Mouse (Mus musculus): Measurements from ENCODE around the gene Tdgf1. TPM values are rescaled to one million over a fixed set of nuclear protein-coding genes. Genes with fewer than 3 reads are reported as not detected.

Tdgf1 gene
- 0.07 TPM in 1 of 2 replicates, not detected in the other for polyA plus RNA-seq (2015; fragmentation: Nextera tagmentation; extraction: Ambion mirVana)

DNA sequence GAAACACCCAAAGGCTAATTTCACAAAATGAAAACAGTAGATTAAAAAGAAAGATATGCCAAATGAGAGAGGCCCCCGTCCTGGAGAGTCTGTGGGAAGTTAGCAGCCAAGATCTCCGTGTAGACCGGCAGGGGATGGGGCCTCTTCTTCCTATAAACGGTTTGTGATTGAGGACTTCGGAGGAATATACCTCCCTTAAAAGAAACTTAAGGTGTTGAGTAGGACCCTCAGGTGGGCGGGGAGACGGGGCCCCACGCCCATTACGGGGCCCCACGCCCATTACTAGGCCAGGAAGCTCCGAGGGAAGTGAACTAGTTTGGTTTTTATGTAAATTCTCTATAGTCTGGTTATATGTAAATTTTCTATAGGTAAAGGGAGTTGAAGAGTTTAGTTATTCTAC lies at the start of gene Tdgf1:
Gene Tdgf1, minus strand, starts transcription at position 233 of the 400 bp plus-strand sequence.
- WGBS = 13% methylated on average over 11 of the region's 11 CpGs
- Histone ChIP-seq H3K9ac (ENCODE audit: low read length) (no peak within 1 kb of the TSS), H3K4me3 (ENCODE audit: low read depth, low read length) (no peak within 1 kb of the TSS)

GRCm38 (mm10) chr9:110994716-110995172 lies 48.8 kb upstream of the Tdgf1 start:
- H3K9me3 ChIP-seq (ENCODE audit: control insufficient read depth, low read length) = no peaks in the 10 kb centered on the region
- DNase-seq (ENCODE audit: low spot score) (peak; percentile 91), ATAC-seq (ENCODE audit: low FRiP score, low TSS enrichment) (peak; percentile 86)
- no peaks in the 10 kb centered on the region for H3K4me1 ChIP-seq (replicated peaks; ENCODE audit: control insufficient read depth, insufficient read depth)
- H3K9ac ChIP-seq (ENCODE audit: low read length) = no peak overlapping the region
- H3K27me3 ChIP-seq (ENCODE audit: control insufficient read depth, insufficient read depth, low read length) = no peaks in the 10 kb centered on the region
- no peaks in the 10 kb centered on the region for H3K36me3 ChIP-seq (ENCODE audit: control insufficient read depth, insufficient read depth, low read length)
- peak overlapping the region; percentile 37 for H3K4me3 ChIP-seq (ENCODE audit: low read depth, low read length)
- WGBS = 3% methylated on average over 13 of the region's 13 CpGs
- peak overlapping the region; percentile 41; the same call in 1 of the 2 replicates for H3K27ac ChIP-seq (replicated peaks)
- peak; percentile 56 for TF ChIP-seq CTCF (IDR thresholded peaks at IDR 0.05; ENCODE audit: low read depth)
- TF ChIP-seq EP300 (optimal IDR thresholded peaks at IDR 0.05) = no peak
- peak overlapping the region; percentile 44 for H3K4me2 ChIP-seq (replicated peaks; ENCODE audit: low read depth)

More for the DNA sequence above, at the start of gene Tdgf1:
- DNase-seq (ENCODE audit: low spot score) (no peak), ATAC-seq (ENCODE audit: low FRiP score, low TSS enrichment) (no peak)
- H3K36me3 ChIP-seq (ENCODE audit: control insufficient read depth, insufficient read depth, low read length) = no peaks in the 10 kb centered on the region
- no peak within 1 kb of the TSS for H3K4me2 ChIP-seq (replicated peaks; ENCODE audit: low read depth)
- H3K4me1 ChIP-seq (replicated peaks; ENCODE audit: control insufficient read depth, insufficient read depth) = no peaks in the 10 kb centered on the region
- peaks cover 5% of the 10 kb centered on the region; the same call in 1 of the 2 replicates for H3K27me3 ChIP-seq (ENCODE audit: control insufficient read depth, insufficient read depth, low read length)
- TF ChIP-seq EP300 (optimal IDR thresholded peaks at IDR 0.05) = no peak
- TF ChIP-seq CTCF (IDR thresholded peaks at IDR 0.05; ENCODE audit: low read depth) = no peak
- H3K9me3 ChIP-seq (ENCODE audit: control insufficient read depth, low read length) = no peaks in the 10 kb centered on the region
- H3K27ac ChIP-seq (replicated peaks) = no peak within 1 kb of the TSS

DNA sequence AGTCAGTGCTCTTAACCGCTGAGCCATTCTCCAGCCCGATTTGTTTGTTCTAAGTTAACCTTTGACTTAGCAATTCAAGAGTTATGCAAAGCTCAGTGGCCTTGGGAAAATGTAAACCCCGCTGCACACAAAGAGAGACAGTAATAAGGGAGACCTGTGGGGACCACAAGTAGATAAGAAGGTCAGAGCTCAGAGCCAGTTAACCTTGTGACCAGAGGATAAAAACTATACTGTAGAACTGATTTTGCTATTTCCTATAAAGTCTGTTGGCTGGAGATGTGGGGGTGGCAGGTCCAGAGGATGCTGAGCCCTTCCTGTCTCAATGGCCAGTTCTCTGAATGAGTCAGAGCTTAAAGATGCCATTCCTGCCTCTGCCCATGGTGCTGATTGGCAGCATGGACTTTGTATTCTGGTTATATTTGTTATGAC lies 47.3 kb upstream of the Tdgf1 start:
- DNase-seq (ENCODE audit: low spot score) (no peak), ATAC-seq (ENCODE audit: low FRiP score, low TSS enrichment) (no peak)
- no peaks in the 10 kb centered on the region for H3K36me3 ChIP-seq (ENCODE audit: control insufficient read depth, insufficient read depth, low read length)
- no peaks in the 10 kb centered on the region for H3K27me3 ChIP-seq (ENCODE audit: control insufficient read depth, insufficient read depth, low read length)
- no peak for TF ChIP-seq EP300 (optimal IDR thresholded peaks at IDR 0.05)
- TF ChIP-seq CTCF (IDR thresholded peaks at IDR 0.05; ENCODE audit: low read depth) = no peak
- H3K9me3 ChIP-seq (ENCODE audit: control insufficient read depth, low read length) = no peaks in the 10 kb centered on the region
- 13% methylated on average over 3 of the region's 3 CpGs for WGBS
- no peak overlapping the region for H3K4me3 ChIP-seq (ENCODE audit: low read depth, low read length)
- H3K9ac ChIP-seq (ENCODE audit: low read length) = no peak overlapping the region
- no peak overlapping the region for H3K27ac ChIP-seq (replicated peaks)
- H3K4me1 ChIP-seq (replicated peaks; ENCODE audit: control insufficient read depth, insufficient read depth) = no peaks in the 10 kb centered on the region
- no peak overlapping the region for H3K4me2 ChIP-seq (replicated peaks; ENCODE audit: low read depth)

DNA sequence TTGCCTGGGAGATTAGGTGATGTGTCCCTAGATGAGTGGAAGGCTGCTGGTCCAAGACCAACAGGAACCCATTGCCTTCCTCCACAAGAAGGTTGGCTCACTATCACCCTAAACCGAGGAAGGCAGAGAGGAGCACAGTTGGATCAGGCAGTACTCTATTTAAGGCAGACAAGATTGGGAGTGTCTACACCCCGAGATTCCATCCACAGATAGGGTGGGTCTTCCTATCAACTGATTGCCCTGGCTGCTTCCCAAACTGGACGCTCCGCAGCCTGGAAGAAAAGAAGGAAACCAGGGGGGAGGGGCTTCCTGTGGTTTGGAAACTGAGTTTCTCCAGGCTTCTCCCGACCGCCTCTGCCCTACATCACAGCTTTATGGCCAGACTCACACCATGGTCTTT lies 44.2 kb upstream of the Tdgf1 start, which contains the start of gene Rtp3:
Gene Rtp3, minus strand, starts transcription at position 380 of the 400 bp plus-strand sequence.
- DNase-seq (ENCODE audit: low spot score) (no peak), ATAC-seq (ENCODE audit: low FRiP score, low TSS enrichment) (no peak)
- WGBS = 42% methylated on average over 6 of the region's 6 CpGs
- Histone ChIP-seq H3K27ac (replicated peaks) (no peak within 1 kb of the TSS), H3K4me2 (replicated peaks; ENCODE audit: low read depth) (no peak within 1 kb of the TSS), H3K4me1 (replicated peaks; ENCODE audit: control insufficient read depth, insufficient read depth) (no peaks in the 10 kb centered on the region), H3K36me3 (ENCODE audit: control insufficient read depth, insufficient read depth, low read length) (no peaks in the 10 kb centered on the region), H3K27me3 (ENCODE audit: control insufficient read depth, insufficient read depth, low read length) (no peaks in the 10 kb centered on the region), H3K4me3 (ENCODE audit: low read depth, low read length) (no peak within 1 kb of the TSS), H3K9me3 (ENCODE audit: control insufficient read depth, low read length) (no peaks in the 10 kb centered on the region), H3K9ac (ENCODE audit: low read length) (no peak within 1 kb of the TSS)
- TF ChIP-seq EP300 (optimal IDR thresholded peaks at IDR 0.05) (no peak), CTCF (IDR thresholded peaks at IDR 0.05; ENCODE audit: low read depth) (no peak)

DNA sequence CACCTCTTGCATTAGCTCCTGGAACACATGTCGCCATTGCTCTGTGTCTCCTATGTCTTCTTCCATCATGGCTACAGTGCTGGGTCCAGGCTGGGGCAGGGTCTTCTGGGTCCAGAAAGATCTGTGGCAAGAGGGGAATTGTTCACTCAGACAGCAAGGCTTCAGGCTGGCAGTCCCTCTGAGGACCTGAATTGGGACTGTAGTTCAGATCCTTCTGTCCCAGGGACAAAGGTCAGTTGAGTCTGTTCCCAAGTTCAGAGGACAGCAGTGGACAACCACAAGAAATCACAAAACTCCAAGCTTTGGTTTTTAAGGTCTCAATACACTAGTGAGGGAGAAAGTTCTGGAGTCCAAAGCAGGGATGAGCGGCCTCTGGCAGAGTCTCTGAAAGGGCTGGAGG lies 43.6 kb upstream of the Tdgf1 start:
- no peaks in the 10 kb centered on the region for H3K9me3 ChIP-seq (ENCODE audit: control insufficient read depth, low read length)
- no peaks in the 10 kb centered on the region for H3K36me3 ChIP-seq (ENCODE audit: control insufficient read depth, insufficient read depth, low read length)
- H3K4me1 ChIP-seq (replicated peaks; ENCODE audit: control insufficient read depth, insufficient read depth) = no peaks in the 10 kb centered on the region
- H3K27ac ChIP-seq (replicated peaks) = no peak overlapping the region
- H3K27me3 ChIP-seq (ENCODE audit: control insufficient read depth, insufficient read depth, low read length) = no peaks in the 10 kb centered on the region
- no peak overlapping the region for H3K9ac ChIP-seq (ENCODE audit: low read length)
- no peak for DNase-seq (ENCODE audit: low spot score)
- ATAC-seq (ENCODE audit: low FRiP score, low TSS enrichment) = no peak
- WGBS = 93% methylated on average over 2 of the region's 2 CpGs
- H3K4me2 ChIP-seq (replicated peaks; ENCODE audit: low read depth) = no peak overlapping the region
- H3K4me3 ChIP-seq (ENCODE audit: low read depth, low read length) = no peak overlapping the region
- TF ChIP-seq EP300 (optimal IDR thresholded peaks at IDR 0.05) (no peak), CTCF (IDR thresholded peaks at IDR 0.05; ENCODE audit: low read depth) (no peak)

- no peaks in the 10 kb centered on the region for H3K9me3 ChIP-seq (ENCODE audit: control insufficient read depth, low read length)
- H3K27me3 ChIP-seq (ENCODE audit: control insufficient read depth, insufficient read depth, low read length) = no peaks in the 10 kb centered on the region
- WGBS = 53% methylated on average over 4 of the region's 4 CpGs
- DNase-seq (ENCODE audit: low spot score) (no peak), ATAC-seq (ENCODE audit: low FRiP score, low TSS enrichment) (no peak)
- H3K36me3 ChIP-seq (ENCODE audit: control insufficient read depth, insufficient read depth, low read length) = no peaks in the 10 kb centered on the region
- no peak overlapping the region for H3K27ac ChIP-seq (replicated peaks)
- H3K4me1 ChIP-seq (replicated peaks; ENCODE audit: control insufficient read depth, insufficient read depth) = no peaks in the 10 kb centered on the region
- H3K4me2 ChIP-seq (replicated peaks; ENCODE audit: low read depth) = no peak overlapping the region
- H3K4me3 ChIP-seq (ENCODE audit: low read depth, low read length) = no peak overlapping the region
- no peak for TF ChIP-seq CTCF (IDR thresholded peaks at IDR 0.05; ENCODE audit: low read depth)
- no peak for TF ChIP-seq EP300 (optimal IDR thresholded peaks at IDR 0.05)
- H3K9ac ChIP-seq (ENCODE audit: low read length) = no peak overlapping the region
Observed at GRCm38 (mm10) chr9:110989141-110989540, 43.2 kb upstream of the Tdgf1 start.
